Mouse (Mus musculus): ENCODE measurements around the gene Dppa3. TPM values are rescaled to one million over a fixed set of nuclear protein-coding genes. Genes with fewer than 3 reads are reported as not detected.

Dppa3 gene
- polyA plus RNA-seq, 1 experiment, result not detected

DNA sequence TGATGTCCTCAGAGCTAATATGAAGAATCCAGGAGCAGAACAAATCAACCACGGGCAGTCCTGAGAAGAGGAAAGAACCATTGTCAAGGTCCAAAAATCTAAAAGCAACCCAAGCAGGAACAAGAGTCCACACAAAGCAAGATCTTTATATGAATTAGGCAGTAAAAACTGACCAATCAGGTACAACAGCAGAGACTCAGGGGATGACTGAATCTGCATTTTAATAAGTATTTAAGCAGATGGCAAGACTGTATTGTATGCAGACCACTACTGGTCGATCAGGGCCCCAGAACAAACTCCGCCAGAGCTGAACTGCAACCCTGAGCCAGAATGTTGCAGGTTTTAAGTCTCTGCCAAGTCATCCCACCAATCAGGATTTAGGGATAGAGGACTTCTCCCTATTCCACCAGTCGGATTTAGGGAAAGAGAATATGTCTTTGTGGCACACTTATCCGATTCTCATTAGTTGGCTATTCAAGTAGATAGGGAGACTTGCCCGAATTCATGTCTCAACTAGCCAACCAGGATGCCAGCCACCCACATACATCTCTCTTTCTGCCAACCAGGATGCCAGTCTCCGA lies 26.1 kb upstream of the Dppa3 start:
- Histone ChIP-seq H3K9me3 (no peaks in the 10 kb centered on the region), H3K27me3 (replicated peaks) (no peaks in the 10 kb centered on the region), H3K4me3 (replicated peaks) (peak overlapping the region; percentile 51), H3K36me3 (replicated peaks; ENCODE audit: low read length) (peaks cover 23% of the 10 kb centered on the region), H3K4me1 (peaks cover 16% of the 10 kb centered on the region)
- no peak for TF ChIP-seq GATA1 (IDR thresholded peaks at IDR 0.05; ENCODE audit: borderline replicate concordance, low read length)
- TF ChIP-seq FLI1 (IDR thresholded peaks at IDR 0.05; ENCODE audit: low read length), result no peak

DNA sequence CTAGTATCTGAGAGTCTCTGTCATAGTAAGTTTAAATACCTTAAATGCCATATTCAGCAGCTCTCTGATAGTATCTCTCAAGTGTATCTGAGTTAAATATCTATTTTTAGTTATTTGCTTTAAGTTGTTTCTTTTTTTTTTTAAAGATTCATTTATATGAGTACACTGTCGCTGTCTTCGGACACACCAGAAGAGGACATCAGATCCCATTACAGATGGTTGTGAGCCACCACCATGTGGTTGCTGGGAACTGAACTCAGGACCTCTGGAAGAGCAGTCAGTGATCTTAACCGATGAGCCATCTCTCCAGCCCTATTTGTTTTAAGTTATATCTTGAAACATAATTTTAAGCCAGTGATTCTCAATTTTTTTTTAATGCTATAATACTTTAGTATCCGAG lies 25.2 kb upstream of the Dppa3 start:
- peak overlapping the region; percentile 68 for H3K4me3 ChIP-seq (replicated peaks)
- H3K36me3 ChIP-seq (replicated peaks; ENCODE audit: low read length), result peaks cover 20% of the 10 kb centered on the region
- no peaks in the 10 kb centered on the region for H3K27me3 ChIP-seq (replicated peaks)
- H3K4me1 ChIP-seq, result peaks cover 16% of the 10 kb centered on the region
- no peaks in the 10 kb centered on the region for H3K9me3 ChIP-seq
- no peak for TF ChIP-seq FLI1 (IDR thresholded peaks at IDR 0.05; ENCODE audit: low read length)
- TF ChIP-seq GATA1 (IDR thresholded peaks at IDR 0.05; ENCODE audit: borderline replicate concordance, low read length), result no peak

DNA sequence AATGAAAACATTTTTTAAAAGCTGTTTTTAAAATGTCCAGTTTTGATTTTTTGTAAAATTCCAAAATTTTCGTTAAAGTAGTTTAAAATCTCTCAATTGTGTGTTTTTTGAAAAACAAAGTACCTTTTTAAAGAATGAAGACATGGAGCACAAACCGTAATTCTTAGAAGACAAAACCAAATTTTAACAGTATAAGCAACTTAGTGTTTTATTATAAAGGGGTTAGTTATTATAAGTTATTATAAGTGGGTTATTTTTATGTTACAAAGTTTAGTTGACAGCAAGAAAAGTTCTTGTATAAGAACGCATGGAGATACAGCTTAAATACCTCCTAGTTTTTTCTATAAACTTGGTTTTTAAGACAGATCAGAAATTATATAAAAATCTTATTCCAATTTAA lies 24.6 kb upstream of the Dppa3 start:
- TF ChIP-seq GATA1 (IDR thresholded peaks at IDR 0.05; ENCODE audit: borderline replicate concordance, low read length) (no peak), FLI1 (IDR thresholded peaks at IDR 0.05; ENCODE audit: low read length) (no peak)
- Histone ChIP-seq H3K36me3 (replicated peaks; ENCODE audit: low read length) (peaks cover 17% of the 10 kb centered on the region), H3K4me1 (peaks cover 14% of the 10 kb centered on the region), H3K9me3 (no peaks in the 10 kb centered on the region), H3K27me3 (replicated peaks) (no peaks in the 10 kb centered on the region), H3K4me3 (replicated peaks) (peak overlapping the region; percentile 93)

DNA sequence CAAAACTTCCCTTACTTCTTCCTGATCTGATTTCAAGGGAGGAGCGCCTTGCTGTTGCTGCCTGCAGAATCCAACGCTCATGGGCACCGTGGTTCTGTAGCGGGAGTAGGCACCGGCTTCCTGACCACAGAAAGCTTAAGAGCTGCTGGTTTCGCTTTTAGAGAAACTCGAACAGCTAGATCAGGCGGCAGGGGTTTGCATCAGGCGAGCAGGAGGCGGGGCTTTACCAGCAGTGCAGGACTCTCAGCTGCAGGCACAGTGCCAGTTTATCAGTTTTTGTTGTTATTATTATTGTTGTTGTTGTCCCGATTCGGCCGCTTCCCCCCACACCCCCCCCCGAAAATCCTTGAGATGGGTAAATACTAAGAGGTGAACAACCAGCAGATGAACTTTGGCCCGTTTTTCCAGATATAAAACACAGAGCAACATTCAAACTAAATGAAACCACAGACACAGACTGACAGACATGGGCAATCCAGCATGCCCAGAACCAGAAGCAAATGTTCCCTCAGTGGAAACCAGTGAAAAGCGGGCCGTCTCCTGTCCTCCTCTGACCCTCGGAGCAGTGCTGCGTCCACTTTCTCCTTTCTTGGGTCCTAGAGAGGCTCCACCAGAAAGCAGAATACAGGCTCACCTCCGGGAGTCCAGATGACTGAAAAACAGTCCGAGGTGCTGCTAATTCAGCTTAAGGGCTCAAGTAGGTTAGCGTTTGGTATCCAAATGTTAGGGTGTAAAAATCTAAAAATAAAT lies 23.8 kb upstream of the Dppa3 start, which contains the start of gene Apobec1:
Gene Apobec1 (minus strand): TSS at position 203 of the 750 bp plus-strand sequence.
- H3K9me3 ChIP-seq, result no peaks in the 10 kb centered on the region
- peaks cover 14% of the 10 kb centered on the region for H3K36me3 ChIP-seq (replicated peaks; ENCODE audit: low read length)
- TF ChIP-seq FLI1 (IDR thresholded peaks at IDR 0.05; ENCODE audit: low read length), result no peak
- no peak for TF ChIP-seq GATA1 (IDR thresholded peaks at IDR 0.05; ENCODE audit: borderline replicate concordance, low read length)
- no peaks in the 10 kb centered on the region for H3K27me3 ChIP-seq (replicated peaks)
- H3K4me3 ChIP-seq (replicated peaks), result peak within 1 kb of the TSS; percentile 93
- H3K4me1 ChIP-seq, result peaks cover 13% of the 10 kb centered on the region; the same call in 1 of the 2 replicates

DNA sequence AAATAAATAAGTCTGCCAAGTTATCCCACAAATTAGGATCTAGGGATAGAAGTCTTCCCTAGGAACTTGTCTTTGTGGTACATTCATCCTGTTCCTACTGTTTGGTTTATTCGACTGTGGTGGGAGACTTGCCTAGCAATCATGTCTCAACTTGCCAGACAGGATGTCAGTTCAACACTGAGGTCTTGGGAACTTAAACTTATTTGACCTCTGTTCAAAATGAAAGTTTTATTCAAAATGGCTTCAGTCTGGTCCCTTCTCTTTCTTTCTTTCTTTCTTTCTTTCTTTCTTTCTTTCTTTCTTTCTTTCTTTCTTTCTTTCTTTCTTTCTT lies 23.3 kb upstream of the Dppa3 start:
- TF ChIP-seq FLI1 (IDR thresholded peaks at IDR 0.05; ENCODE audit: low read length), result no peak
- TF ChIP-seq GATA1 (IDR thresholded peaks at IDR 0.05; ENCODE audit: borderline replicate concordance, low read length), result no peak
- H3K4me3 ChIP-seq (replicated peaks), result peak overlapping the region; percentile 93
- H3K27me3 ChIP-seq (replicated peaks), result no peaks in the 10 kb centered on the region
- H3K4me1 ChIP-seq, result peaks cover 12% of the 10 kb centered on the region; the same call in 1 of the 2 replicates
- no peaks in the 10 kb centered on the region for H3K9me3 ChIP-seq
- peaks cover 14% of the 10 kb centered on the region for H3K36me3 ChIP-seq (replicated peaks; ENCODE audit: low read length)

DNA sequence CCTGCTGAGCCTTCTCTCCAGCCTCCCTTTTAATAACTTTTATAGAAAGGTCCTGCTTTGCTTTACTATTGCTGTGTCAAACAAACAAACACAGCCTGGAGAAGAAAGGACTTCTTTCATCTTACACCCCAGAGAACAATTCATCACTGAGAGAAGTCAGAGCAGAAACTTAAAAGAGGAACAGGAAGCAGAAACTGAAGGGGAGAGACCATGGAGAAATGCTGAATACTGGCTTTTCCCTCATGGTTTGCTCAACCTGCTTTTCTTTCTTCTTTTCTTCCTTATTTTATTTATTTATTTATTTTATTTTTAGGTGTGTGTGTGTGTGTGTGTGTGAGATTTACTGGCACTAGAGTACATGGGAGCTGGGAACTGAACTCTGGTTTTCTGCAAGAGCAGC lies 21.9 kb upstream of the Dppa3 start:
- Histone ChIP-seq H3K36me3 (replicated peaks; ENCODE audit: low read length) (peaks cover 3% of the 10 kb centered on the region), H3K27me3 (replicated peaks) (no peaks in the 10 kb centered on the region), H3K4me1 (peaks cover 9% of the 10 kb centered on the region), H3K4me3 (replicated peaks) (peak overlapping the region; percentile 26), H3K9me3 (no peaks in the 10 kb centered on the region)
- TF ChIP-seq FLI1 (IDR thresholded peaks at IDR 0.05; ENCODE audit: low read length) (no peak), GATA1 (IDR thresholded peaks at IDR 0.05; ENCODE audit: borderline replicate concordance, low read length) (no peak)

DNA sequence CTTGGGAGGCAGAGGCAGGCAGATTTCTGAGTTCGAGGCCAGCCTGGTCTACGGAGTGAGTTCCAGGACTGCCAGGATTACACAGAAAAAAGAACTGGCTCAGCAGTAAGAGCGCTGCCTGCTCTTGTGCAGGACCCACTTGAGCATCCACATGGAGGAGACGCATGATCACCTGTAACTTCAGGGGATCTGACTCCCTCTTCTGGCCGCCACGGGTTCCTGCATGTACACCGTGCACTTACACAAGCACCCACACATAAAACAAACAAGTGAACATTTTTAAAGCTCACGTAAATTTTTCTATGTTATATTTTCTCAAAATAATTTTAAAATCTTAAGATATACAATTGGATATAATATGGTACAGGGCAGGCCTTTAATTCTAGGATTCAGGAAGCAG lies 20.7 kb upstream of the Dppa3 start:
- no peaks in the 10 kb centered on the region for H3K9me3 ChIP-seq
- peaks cover 16% of the 10 kb centered on the region for H3K4me1 ChIP-seq
- no peaks in the 10 kb centered on the region for H3K36me3 ChIP-seq (replicated peaks; ENCODE audit: low read length)
- no peaks in the 10 kb centered on the region for H3K27me3 ChIP-seq (replicated peaks)
- TF ChIP-seq GATA1 (IDR thresholded peaks at IDR 0.05; ENCODE audit: borderline replicate concordance, low read length) (no peak), FLI1 (IDR thresholded peaks at IDR 0.05; ENCODE audit: low read length) (no peak)
- no peak overlapping the region for H3K4me3 ChIP-seq (replicated peaks)

DNA sequence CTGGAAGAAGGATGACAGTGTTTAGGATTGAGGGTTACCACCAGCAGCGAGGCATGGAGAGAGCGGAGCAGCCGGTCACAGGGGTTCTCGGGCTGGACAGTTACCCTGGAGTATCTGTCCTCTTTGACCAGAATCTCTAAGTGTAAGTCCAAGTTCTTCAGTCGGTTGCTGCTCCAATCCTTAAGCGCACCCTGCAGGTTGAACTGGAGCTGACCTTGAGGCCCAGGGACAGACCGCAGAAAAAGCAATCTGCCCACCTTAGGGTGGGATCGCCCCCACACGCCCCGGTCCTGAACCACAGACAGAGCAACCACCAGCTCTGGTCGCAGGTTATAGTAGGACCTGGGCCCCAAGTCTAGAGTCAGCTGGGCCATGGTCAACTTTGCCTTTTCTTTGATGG lies 19.5 kb upstream of the Dppa3 start:
- Histone ChIP-seq H3K27me3 (replicated peaks) (no peaks in the 10 kb centered on the region), H3K9me3 (no peaks in the 10 kb centered on the region), H3K4me1 (peaks cover 16% of the 10 kb centered on the region), H3K4me3 (replicated peaks) (no peak overlapping the region), H3K36me3 (replicated peaks; ENCODE audit: low read length) (no peaks in the 10 kb centered on the region)
- TF ChIP-seq GATA1 (IDR thresholded peaks at IDR 0.05; ENCODE audit: borderline replicate concordance, low read length), result no peak
- no peak for TF ChIP-seq FLI1 (IDR thresholded peaks at IDR 0.05; ENCODE audit: low read length)

DNA sequence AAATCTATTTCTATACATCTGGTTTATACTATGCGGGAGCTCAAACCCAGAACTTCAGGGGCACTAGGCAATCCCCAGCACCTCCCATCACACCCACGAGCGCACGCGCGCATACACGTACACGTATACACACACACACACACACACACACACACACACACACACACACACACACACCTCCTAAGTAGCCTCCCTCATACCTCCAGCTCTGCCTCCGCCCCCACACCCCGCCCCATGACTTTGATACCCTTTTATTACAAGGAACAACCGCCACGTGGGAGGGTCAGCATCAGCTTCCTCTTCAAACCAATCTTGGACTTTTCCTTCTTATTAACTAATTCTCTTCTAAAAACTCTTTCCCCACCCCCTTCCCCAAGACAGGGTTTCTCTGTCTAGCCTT lies 18.5 kb upstream of the Dppa3 start:
- TF ChIP-seq GATA1 (IDR thresholded peaks at IDR 0.05; ENCODE audit: borderline replicate concordance, low read length) (no peak), FLI1 (IDR thresholded peaks at IDR 0.05; ENCODE audit: low read length) (no peak)

More for the DNA sequence above, 18.5 kb upstream of the Dppa3 start:
- Histone ChIP-seq H3K4me3 (replicated peaks) (no peak overlapping the region), H3K27me3 (replicated peaks) (no peaks in the 10 kb centered on the region), H3K4me1 (peaks cover 13% of the 10 kb centered on the region), H3K36me3 (replicated peaks; ENCODE audit: low read length) (no peaks in the 10 kb centered on the region), H3K9me3 (no peaks in the 10 kb centered on the region)

All from megakaryocyte, embryonic 14.5 days (primary cell).